Mouse (Mus musculus): ENCODE measurements around the gene Epha6.
A peak's percentile ranks its signal among the peaks of the same experiment; 100 is the strongest.
"Not testable (repeated sequence)": the region's sequence is repeated elsewhere in the genome, so short reads cannot be mapped to it uniquely, and the experiment has no call there.

Epha6 gene

GRCm38 (mm10) chr16:59923696-59924095, 681.6 kb downstream of the Epha6 start:
- no peak for DNase-seq (ENCODE audit: low spot score)

DNA sequence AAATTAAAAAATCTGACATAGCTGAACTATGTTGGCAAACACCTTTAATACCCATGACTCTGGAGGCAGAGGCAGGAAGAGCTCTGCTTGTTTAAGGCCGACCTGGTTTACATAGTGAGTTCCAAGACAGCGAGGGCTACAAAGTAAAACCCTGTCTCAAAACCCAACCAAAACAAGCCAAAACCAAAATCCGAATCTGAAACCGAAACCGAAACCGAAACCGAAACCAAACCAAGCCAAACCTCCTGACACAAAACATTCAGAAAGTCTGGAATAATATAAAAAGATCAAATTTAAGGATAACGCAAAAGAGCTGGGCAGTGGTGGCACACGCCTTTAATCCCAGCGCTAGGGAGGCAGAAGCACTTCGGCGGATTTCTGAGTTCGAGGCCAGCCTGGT, 725.3 kb downstream of the Epha6 start:
- no peak for DNase-seq (ENCODE audit: low spot score)

DNA sequence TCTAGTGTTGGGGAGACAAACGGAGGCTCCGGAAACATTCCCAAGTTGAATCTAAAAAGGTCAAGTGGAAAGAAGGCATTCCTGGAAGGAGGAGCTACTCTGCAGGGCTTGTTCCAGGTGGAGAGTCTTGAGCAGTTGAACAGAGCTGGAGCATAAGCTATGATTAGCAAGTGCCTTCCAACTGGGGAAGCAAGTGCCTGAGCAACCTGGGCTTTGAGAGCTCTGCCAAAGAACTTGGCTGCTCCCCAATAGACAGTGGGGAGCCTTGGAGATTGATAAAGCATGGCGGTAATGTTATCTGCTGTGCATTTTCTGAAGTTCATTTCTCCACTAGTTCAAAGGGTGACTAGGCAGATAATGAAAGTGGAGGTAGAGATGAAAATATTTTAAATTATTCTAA, 733.5 kb downstream of the Epha6 start:
- no peak for DNase-seq (ENCODE audit: low spot score)

DNA sequence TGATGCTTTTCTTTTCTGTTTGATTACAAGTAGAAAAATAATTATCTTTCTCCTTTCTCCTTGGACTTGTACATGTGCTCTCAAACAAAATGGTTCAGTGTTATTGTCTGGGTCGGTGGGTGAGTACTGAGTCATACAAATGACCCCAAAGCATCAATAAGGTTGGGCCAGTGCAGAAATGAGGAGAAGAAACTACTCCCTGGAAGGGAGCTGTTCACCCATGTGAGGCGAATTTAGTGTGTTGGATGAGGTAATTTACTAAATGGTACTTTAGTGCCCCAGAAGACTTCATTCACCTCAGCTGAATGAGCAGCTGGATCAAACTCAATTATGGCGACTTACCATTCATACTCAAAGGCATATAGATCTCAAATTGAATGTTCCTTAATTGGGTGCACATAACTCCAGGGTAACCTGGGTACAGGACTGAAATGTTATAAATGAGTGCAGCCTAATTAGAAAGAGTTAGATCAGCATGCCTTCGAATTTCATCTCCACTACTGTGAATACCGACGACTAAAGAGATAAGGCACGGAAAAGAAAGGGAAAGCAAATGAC, 751.1 kb downstream of the Epha6 start:
- DNase-seq (ENCODE audit: low spot score), result no peak

DNA sequence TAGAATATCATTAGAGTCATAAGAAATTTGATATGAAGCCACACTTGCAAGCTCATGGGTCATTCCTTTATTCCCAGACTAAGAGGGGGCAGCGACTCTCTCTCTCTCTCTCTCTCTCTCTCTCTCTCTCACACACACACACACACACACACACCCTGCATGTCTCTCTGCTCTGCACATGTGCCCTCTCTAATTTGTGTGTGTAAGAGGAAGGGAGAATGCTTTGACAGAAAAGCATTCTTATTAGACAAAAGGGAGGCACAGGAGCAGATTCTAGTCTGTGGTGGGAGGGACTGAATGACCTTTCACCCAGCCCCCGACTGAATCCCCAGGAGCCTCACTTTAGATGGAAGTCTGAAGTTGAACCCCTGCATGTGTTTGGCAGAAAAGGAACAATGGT, 752.6 kb downstream of the Epha6 start:
- DNase-seq (ENCODE audit: low spot score), result no peak

- DNase-seq (ENCODE audit: low spot score), result no peak
These were observed 758.8 kb downstream of the Epha6 start for GRCm38 (mm10) chr16:59846574-59846973.

GRCm38 (mm10) chr16:59836778-59837177, 768.6 kb downstream of the Epha6 start:
- no peak for DNase-seq (ENCODE audit: low spot score)

- no peak for DNase-seq (ENCODE audit: low spot score)
These were observed 769.0 kb downstream of the Epha6 start for GRCm38 (mm10) chr16:59836304-59836703.

DNA sequence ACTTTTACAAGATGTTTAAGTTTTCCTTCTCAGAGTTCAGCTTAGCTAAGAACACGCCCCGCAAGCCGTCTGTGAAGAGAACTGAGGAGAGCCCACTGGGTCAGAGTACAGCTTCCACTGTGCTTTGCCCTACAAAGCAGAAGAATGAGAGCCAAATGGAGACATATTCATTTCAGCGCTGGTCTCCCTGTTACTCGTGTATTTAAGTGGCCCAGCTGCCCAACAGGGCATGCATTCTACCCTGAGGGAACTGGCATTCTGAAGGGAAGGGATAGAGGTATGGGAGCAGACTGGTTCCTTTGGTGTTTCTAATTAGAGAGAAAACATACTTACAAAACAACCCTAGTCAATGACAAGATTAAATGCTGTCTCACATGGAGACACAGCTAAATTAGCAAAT, 772.9 kb downstream of the Epha6 start:
- no peak for DNase-seq (ENCODE audit: low spot score)

DNA sequence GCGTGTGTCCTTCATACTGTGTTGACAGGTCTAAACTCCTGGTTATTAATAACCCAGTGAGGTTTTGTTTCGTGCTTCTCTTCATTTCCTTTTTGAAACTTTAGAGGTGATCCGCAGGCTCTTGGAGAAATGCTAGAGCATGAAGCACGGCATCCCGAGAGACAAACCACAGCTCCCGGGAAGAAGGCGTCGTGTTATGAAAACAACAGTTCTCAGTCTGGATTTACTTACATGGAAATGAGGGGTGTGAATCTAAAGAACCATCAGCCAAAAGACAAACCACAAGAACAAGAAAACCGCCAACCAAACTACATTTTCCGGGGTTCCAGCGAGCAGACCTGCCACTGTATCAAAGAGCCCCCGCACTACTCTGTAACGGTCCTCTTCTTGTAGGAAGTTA, 775.7 kb downstream of the Epha6 start:
- no peak for DNase-seq (ENCODE audit: low spot score)

GRCm38 (mm10) chr16:59799790-59800189, 805.5 kb downstream of the Epha6 start:
- DNase-seq (ENCODE audit: low spot score), result not testable (repeated sequence)

DNA sequence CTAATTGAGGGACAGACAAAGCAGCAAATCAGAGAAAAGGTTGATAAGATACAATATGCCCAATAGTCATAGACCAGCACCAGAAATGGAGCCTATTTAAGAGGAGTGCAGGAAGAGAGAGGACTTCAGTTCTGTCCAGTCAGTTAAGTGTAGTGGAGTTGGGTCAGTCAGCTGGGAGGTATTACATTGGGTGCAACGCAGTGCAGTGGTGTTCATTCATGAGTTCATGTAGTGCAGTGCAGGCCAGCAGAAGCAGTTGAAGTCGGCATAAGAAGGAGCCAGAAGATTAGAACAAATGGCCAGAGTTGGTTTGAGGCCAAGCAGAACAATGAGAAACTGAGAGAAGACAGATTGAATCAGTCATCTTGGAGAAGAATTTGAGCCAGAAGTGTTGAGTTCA, 833.0 kb downstream of the Epha6 start:
- DNase-seq (ENCODE audit: low spot score), result no peak

GRCm38 (mm10) chr16:59770421-59770820, 834.9 kb downstream of the Epha6 start:
- no peak for DNase-seq (ENCODE audit: low spot score)

- no peak for DNase-seq (ENCODE audit: low spot score)
These were observed 835.4 kb downstream of the Epha6 start for GRCm38 (mm10) chr16:59769936-59770335.

- DNase-seq (ENCODE audit: low spot score), result no peak
These were observed 844.5 kb downstream of the Epha6 start for GRCm38 (mm10) chr16:59760875-59761274.

GRCm38 (mm10) chr16:59750905-59751304, 854.4 kb downstream of the Epha6 start:
- DNase-seq (ENCODE audit: low spot score), result no peak

- no peak for DNase-seq (ENCODE audit: low spot score)
These were observed 861.7 kb downstream of the Epha6 start for GRCm38 (mm10) chr16:59743669-59744068.

- DNase-seq (ENCODE audit: low spot score), result no peak
These were observed 889.8 kb downstream of the Epha6 start for GRCm38 (mm10) chr16:59715524-59715923.

- no peak for DNase-seq (ENCODE audit: low spot score)
These were observed 912.1 kb downstream of the Epha6 start for GRCm38 (mm10) chr16:59693230-59693629.

- no peak for DNase-seq (ENCODE audit: low spot score)
These were observed 916.2 kb downstream of the Epha6 start for GRCm38 (mm10) chr16:59689120-59689519.

GRCm38 (mm10) chr16:59685135-59685534, 920.2 kb downstream of the Epha6 start:
- DNase-seq (ENCODE audit: low spot score), result no peak

GRCm38 (mm10) chr16:59683434-59683833, 921.9 kb downstream of the Epha6 start:
- DNase-seq (ENCODE audit: low spot score), result peak; percentile 9

DNA sequence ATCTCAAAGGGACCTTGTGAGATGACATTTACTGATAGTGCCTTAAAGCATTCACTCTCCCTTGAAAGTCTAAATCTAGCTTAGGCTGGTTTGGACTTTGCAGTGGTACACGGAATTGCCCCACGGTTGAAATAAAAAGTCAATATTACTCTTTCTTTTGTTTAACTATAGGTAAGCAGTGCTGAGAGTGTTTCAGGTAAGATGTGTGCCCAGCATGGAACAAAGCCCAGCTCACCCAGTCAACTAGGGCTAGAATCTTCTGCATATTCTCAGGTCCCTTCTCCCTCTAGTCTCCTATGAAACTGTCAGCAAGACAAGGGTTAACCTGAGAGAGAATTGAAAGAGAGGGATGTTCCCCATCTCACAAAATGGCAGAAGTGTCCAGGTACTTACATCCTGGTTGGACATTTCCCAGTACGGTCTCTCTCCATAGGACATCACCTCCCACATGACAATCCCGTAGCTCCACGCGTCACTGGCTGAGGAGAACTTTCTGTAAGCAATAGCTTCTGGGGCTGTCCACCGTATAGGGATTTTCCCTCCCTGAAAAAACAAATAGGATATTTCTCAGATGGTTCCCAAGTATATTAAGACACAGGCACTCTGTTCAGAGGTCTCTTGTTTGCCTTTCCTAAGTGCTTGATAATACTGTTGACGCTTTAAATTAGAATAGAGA, 923.0 kb downstream of the Epha6 start:
- no peak for DNase-seq (ENCODE audit: low spot score)

- no peak for DNase-seq (ENCODE audit: low spot score)
These were observed 938.4 kb downstream of the Epha6 start for GRCm38 (mm10) chr16:59666938-59667337.

Data from yolk sac, embryonic 10.5 days (tissue).